Mouse (Mus musculus) small intestine, adult 2 months (tissue): ENCODE data around the gene Slc35b2.

ENCODE experiments used
- CTCF ChIP-seq: fragments of 200-500 bp; IDR thresholded peaks from 2 replicates; pipeline ENCODE4 v1.5.1; 2012; ENCODE audit warnings: low read depth, mild to moderate bottlenecking, control low read depth, inconsistent platforms, low read length, moderate library complexity, mixed read lengths; ENCODE audit not compliant: insufficient replicate concordance, insufficient read length; ENCODE audit errors: extremely low read depth
- POLR2A ChIP-seq: fragments of 200-500 bp; IDR thresholded peaks from 2 replicates; pipeline ENCODE4 v1.6.1; 2012; ENCODE audit warnings: low read depth, mild to moderate bottlenecking, control low read depth, inconsistent platforms, low read length, moderate library complexity

- TF ChIP-seq POLR2A = no peak
- no peak for TF ChIP-seq CTCF
Observed at GRCm38 (mm10) chr17:45546941-45547340, 16.7 kb upstream of the Slc35b2 start.
